Mouse (Mus musculus) frontal cortex, adult 2 months (tissue): ENCODE data around the gene St5. TPM values are rescaled to one million over a fixed set of nuclear protein-coding genes. Genes with fewer than 3 reads are reported as not detected.

Experiments used
- DNase-seq, 2 experiments: peaks; one replicate each; pipeline ENCODE4 v3.0.0; 2022; ENCODE audit warnings: low spot score in 1 of 2; ENCODE audit errors: extremely low spot score in 1 of 2
- polyA plus RNA-seq: library from polyadenylated mRNA; depleted of rRNA; stranded (reverse); fragments of >200 nt; gene quantifications from 2 replicates; pipeline ENCODE4 v1.2.3, GENCODE M21; 2012

St5 gene
- polyA plus RNA-seq, 1 experiment, result 24.3 TPM

DNA sequence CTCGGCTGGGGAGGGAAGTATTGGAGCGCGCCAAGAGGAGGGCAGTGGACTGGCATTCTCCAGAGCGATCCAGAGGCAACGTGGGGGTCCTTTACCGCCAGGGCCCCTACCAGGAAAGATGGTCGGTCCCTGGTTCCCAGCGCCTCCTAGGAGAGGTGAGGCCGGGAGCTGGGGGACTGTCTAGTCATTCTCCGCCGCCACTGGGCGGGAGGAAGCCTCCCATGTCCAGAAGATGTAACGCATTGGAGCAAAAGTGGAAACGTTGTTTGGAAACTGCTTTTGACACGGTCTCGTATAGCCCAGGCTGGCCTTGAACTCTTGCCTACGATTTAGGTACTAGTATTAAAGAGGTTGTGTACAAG, 592 bp upstream of the St5 start:
- no peak for DNase-seq

GRCm38 (mm10) chr7:109702721-109703120, 684 bp downstream of the St5 start:
- DNase-seq, result no peak

- no peak for DNase-seq
Measured at GRCm38 (mm10) chr7:109700213-109700612, 3.2 kb downstream of the St5 start.

DNA sequence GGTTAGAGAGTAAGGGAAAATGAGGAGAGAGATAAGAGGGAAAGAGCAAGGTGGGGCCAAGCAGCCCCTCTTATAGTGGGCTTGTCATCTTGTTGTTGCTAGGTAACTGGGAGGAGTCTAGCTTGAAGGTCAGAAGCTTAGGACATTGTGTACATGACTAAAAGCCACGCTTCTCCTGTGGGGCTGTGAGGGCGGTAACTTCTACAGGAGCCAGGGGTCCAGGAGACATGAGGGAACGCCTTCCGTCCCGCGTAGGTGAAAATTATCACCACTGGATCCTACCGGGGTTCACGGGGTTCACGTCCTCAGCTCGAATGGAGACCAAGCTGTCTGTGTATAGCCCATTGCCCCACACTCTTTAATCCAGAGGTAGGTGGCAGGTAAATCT, 8.1 kb downstream of the St5 start:
- DNase-seq, result no peak

DNA sequence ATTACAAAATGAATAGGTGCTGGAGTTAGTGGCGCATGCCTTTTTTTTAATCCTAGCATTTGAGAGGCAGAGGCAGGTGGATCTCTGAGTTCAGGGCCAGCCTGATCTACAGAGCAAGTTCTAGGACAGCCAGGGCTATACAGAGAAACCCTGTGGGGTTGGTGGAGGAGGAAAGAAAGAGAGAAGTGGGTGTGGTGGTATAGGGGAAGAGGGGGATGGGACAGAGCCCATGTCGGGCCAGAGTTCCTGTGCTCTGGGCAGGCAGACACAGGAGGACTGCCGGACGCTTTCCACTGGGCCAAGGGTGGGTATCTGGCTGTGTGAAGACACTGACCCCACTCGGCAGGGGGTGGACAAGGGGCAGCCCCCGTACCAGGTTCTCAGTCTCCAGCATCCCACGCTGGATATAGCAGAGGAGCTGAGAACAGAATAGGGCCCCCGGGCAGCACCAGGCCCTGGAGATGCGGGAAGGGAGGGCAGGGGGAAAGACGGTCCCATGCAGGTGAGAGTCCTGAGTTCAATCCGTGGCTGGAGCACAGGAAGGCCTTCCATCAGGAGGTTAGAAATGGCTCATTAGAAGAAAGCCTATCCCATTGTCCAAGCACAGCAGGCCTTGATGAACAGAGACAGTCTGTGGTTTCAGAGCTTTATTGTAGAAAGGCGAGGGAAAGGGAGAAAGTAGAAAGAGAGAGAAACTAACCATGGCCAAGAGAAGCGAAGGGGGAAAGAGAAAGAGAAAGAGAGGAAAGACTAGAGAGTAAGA, 8.6 kb downstream of the St5 start:
- DNase-seq, result no peak

GRCm38 (mm10) chr7:109690961-109691360, 12.4 kb downstream of the St5 start:
- DNase-seq, result no peak

- DNase-seq, result no peak
Measured at GRCm38 (mm10) chr7:109690101-109690500, 13.3 kb downstream of the St5 start.

GRCm38 (mm10) chr7:109686585-109687128, 16.7 kb downstream of the St5 start:
- no peak for DNase-seq

DNA sequence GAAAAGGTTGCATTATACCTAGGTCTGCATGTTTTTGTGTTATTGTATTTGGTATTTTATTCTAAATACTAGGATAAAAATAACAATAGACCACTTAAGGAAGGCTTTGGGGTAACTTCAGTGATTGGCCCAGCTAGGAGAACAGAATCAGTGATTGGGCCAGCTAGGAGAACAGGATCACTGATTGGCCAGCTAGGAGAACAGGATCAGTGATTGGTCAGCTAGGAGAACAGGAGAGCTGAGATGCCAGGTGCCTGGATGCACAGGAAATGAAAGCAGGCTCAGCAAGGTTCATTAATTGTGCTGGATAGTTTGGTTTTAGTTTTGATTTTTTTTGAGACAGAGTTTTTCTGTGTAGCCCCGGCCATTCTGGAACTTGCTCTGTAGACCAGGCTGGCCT, 22.5 kb downstream of the St5 start:
- no peak for DNase-seq

GRCm38 (mm10) chr7:109680284-109680683, 23.1 kb downstream of the St5 start:
- no peak for DNase-seq

DNA sequence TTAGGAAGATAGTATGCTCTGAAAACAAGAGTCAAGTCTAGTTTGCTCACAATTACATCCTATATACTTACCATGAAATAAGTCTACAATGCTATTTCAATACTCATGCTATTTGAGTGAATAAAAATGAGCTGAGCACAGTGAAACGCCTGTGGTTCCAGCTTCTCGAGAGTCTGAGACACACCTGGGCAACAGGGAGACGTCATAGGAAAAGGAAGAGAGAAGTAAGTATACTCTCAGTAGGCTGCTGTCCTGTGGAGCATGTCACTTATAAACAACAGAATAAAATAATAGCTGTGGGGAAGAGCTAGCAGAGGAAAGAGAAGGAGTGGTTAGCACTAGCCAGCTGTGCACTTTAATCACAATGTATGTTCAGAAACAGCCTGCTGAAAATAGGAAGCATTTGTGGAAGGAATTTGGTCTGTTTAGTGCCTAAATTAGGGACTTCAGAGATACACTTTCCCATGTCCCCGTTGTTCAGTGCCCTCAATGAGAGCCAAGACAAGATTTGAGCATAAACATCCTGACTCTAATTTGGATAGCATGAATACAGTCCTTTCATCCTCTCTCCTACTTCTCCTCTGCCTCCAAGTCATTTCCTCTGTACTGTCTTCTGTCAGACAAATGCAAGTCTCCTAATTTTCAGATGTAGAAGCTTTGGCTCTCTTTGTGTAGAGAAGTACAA, 28.3 kb downstream of the St5 start:
- DNase-seq, result no peak

DNA sequence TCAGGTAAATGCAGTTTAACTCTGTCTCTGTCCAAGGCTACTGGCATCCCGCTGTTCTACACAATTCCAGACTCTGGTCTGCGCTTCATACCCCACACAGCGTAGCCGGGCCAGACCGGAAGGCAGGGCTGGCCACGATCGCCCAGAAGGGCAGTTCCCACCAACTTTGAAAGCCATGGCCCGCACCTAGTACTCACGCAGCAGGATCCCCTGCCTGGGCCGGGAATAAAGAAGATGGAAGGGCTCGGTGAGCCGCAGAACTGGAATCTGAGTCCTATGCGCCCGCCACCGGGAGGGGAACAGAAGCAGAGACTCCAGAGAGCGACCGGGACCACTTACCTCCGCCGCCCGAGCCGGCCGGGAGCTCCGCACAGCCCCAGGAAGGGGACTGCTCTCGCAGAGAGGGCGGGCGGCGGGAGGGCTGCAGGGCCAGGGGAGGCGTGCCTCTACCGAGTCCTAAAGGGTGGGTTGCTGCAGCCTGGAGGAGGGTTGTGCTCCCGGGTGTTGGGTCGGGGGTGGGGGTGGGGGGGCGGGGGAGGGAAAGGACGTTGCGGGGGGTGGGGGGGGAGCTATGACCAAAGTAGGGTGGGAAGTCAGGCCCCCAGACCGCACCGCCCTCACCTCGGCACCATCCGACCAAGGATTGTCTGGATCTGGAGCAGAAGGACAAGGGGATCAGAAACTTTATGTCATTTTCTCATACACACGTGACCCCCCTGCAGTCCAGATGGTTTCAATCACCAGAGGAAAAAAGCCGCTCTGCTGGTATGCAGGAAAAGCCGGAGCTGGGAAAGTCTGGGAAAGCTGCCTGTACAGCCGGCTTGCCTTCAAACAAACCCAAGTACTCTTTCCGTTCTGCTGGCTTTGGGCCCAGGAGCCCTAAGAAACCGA, 31.6 kb downstream of the St5 start:
- DNase-seq, result peak; percentile 46 to 75

DNA sequence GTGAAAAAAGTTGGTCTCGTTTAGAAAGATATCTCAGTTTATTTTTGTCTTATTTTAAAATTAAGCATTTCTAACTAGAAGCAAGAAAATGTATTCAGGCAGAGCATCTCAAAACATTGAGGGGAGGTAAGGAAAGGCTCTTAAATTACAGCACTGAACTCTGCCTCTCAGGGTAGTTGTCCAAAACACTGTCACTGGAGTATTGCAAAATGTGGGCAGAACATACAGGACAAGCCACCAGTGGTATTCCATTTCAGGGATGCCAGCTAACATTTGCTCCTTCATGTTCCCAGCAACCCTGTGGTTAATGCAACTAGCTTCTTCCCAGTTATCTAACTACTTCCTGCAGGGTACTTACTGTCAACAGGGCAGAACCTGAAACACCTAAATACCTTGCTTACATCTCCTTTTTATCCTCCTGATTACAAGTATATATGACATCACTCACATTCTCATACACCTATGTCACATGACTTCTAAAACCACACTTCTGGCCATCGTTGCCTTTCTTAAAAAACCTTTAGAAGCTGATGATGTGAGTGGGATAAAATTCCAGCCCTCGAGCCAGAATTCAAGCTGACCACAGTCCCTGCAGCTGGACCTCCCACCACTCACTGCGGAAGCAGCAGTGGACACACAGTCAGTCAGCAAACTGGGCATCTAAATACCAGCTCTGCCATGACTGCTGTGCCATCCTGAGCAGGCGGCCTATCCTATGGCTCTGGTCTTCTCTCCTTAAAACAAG, 33.8 kb downstream of the St5 start:
- DNase-seq, result no peak

- DNase-seq, result no peak
Measured at GRCm38 (mm10) chr7:109666664-109667063, 36.7 kb downstream of the St5 start.

DNA sequence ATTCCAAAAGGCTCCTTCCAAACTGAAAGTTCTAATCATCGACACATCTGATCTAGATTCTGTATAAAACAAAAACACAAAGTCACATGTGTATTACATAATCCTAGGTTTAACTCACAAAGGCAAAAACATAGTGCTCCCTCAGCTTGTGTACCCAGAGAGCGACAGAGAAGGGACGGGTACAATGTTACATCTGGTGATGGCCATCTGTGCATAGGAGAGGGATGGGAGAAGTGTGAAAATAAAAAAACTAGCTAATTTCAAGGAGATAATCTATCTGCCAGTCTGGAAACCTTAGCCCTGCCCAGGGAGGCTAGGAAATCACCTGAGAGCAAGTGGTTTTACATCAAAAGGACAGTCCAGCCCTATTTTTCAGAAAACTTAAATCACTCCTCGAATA, 40.8 kb downstream of the St5 start:
- DNase-seq, result peak in 1 of 2 experiments; percentile 34

DNA sequence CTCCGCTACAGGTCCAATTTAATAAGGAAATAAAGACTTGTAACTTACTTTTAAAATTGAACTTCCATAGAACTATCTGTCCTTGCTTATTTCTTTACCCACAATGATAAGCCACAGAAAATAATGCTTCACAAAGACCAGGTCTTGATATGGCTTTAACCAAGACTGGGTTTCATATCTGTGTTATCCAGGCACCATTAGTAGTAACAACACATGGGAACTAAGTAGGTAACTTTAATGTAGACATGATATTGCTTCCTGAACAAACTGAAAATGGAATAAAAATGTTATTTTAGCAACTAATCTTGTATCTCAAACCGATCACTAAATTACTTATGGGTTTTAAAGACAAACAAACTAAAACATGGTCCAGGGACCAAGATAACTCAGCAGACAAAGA, 44.1 kb downstream of the St5 start:
- no peak for DNase-seq

- no peak for DNase-seq
Measured at GRCm38 (mm10) chr7:109657884-109658283, 45.5 kb downstream of the St5 start.

- no peak for DNase-seq
Measured at GRCm38 (mm10) chr7:109654871-109655270, 48.5 kb downstream of the St5 start.

GRCm38 (mm10) chr7:109648812-109649594, 54.4 kb downstream of the St5 start:
- DNase-seq, result no peak

GRCm38 (mm10) chr7:109646574-109646973, 56.8 kb downstream of the St5 start:
- DNase-seq, result no peak
